Mouse (Mus musculus): ENCODE measurements at regions not wholly inside any gene's neighbourhood (a gene's known extent, or its start where the extent isn't known, plus 50 kb on each side); places are given as distances from the start of the nearest gene placed in this dataset.

DNA sequence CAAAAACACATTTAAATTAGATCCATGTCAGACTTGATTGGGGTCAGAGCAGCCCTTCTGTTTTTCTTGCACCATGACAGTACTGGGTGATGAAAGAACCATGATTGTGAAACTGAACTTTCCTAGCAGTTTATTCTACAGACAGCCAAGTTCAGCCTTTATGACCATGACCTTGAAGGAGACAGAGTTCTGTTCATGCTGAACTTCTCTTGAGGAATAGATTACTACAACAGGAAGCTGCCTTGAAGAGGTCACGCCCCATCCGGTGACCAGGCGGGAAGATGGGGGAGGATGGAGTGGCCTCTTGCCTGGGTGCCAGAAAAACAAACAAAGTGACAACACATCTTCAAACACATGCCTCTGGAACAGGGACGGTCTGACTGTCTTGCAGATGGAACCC, 86.2 kb upstream of the Jazf1 start:
- TF ChIP-seq POLR2A (IDR thresholded peaks at IDR 0.05; ENCODE audit: borderline replicate concordance, extremely low read depth, low read depth, low read length) (no peak), CTCF (IDR thresholded peaks at IDR 0.05; ENCODE audit: insufficient read depth, low read length) (no peak)
